Mouse (Mus musculus): ENCODE measurements around the gene Dpf2. TPM values are rescaled to one million over a fixed set of nuclear protein-coding genes. Genes with fewer than 3 reads are reported as not detected.

Dpf2 gene
- 14.9 and 60.9 TPM in 2 replicates for polyA plus RNA-seq (2012; ENCODE audit: low replicate concordance)

DNA sequence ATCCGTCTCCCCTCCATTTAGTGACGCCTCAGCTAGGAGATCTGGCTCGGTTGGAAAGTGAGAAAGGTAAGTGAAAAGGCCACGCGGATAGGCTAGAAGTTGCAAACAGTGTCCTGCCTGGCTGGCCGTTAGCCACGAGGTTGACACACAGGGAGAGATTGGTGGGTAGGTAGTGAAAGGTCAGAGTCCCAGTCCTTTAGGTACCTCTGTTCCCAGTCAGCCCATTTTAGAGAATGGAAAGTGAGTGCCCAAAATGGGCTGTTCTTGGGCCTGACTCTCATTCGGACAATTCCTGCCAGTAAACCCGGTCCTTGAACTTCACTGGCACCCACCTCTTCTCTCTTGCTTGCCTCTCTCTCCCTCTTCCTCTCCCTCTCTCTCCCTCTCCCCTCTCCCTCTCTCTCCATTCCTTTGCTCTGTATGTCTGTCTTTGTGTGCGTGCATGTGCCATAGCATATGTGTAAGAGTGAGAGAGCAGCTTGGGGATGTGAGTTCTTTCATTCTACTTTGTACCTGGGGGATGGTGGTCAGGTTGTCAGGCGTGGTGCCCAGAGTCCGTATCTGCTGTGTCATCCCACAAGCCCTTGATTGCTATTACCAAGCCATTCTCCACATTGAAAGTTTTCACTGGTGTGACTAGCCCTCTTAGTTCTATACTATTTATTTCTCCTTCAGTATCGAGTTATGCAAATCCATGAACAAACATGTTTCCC is at the start of gene Dpf2:
Dpf2 (minus strand) TSS at position 4 of the 713 bp plus-strand sequence.

DNA sequence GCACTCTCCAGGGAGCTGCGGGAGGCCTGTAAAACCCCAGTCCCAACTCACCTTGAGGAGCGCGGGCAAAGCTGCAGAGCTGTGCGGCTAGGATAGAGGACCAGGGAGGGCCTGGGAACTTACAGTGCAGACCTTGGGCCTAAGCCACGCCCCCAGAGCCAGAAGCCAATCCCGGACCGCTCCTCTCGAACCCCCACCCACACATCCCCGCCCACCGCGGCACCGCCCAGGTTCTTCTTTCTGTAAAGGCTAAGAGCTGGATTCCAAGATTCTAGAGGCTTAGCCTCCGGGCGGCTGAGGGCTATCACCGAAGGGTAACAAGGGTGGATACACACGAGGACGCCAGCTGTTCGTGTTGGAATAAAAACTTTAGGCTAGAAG is 11.9 kb upstream of the Dpf2 start, which contains the start of gene Cdc42ep2:
Cdc42ep2 (minus strand) TSS at position 104 of the 381 bp plus-strand sequence.

DNA sequence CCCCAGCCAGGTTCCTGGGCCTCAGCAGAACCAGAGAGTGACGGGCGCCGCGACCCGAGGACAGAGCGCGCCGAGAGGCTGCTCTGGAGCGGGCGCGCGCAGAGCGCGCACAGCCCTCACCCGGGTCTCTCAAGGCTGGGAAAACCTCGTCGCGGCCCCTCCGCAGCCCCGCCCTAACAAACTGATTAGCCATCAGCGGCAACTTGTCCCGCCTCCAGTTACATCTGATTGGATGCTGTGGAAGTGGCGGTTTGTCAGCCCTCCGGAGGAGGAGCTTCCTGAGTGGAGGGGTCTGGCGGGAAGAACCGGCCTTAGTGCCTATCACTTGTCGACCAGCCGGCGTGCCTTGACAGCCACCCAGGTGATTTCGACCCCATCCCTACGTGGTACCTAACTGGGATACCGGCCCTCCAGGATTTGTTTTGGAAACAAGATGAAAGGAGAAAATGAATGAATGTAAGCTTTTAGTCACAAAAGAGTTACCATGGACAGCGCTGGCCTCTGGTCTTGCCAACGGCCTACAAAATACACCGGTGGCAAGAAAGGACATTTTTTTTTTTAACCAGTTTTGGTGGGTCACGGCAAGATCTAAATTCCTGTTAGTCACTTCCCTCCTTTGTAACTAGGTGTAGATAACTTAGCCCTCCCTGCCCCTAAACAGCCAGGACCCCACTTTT is 18.7 kb downstream of the Dpf2 start, which contains the start of gene Tigd3:
Tigd3 (minus strand) TSS at position 148 of the 677 bp plus-strand sequence.

DNA sequence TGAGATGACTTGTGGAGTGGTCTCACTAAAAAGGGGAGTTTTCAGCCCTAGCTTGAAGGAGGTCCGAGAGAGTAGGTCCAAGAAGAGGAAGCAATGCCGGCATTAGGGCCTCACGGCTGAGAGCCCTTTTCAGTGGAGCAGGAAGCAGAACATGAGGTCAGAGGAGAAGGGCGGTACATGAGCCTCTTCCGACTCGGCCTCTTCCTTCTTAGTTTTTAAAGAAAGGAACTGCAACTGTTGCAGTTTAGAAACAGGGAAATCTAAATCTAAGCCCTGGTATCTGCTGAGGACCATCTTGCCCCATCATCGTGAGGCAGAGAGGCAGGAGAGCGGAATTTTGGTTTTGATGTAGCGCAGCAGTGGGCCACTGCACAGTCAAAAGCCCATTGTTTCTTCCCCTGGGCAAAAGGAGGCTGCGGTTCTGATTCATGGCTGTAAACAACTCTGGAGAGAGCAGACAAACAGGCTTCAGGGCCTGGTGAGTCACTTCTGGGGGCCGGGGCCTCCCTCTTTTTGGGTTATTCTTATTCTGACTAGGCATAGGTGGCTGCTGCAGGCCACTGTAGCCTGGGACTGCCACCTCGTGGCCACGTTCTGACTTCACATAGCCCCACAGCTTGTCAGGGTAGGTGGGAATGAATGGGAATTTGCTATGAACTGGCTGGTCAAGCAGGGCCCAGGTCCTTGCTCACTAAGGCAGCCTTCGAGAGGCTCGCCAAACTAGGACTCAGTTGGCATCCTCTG is 35.0 kb downstream of the Dpf2 start, which contains the start of gene Slc25a45:
Slc25a45 (plus strand) TSS at position 191 of the 744 bp plus-strand sequence.

DNA sequence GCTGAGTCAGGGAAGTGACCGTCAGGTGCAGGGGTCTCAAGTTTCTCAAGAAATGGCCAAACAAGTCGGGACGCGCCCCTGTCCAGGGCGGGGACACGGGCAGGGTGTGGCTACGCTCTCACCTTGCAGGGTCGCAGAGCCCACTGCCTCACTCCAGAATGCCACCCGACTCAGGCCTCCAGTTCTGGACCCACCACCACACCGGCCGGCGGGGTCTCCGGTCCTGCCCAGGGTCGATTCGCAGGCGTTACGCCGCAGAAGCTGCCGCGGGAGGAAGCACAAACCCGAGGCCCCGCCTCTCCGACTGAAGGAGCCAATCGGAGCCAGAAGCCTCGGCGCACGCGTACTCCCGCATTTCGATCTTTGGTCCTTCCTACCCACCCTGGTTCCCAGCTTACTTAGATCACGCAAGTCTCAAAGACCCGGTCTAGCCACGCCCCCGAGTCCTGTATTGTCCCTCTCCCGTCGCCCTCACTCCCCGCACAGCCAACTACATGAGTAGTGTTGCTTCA is 37.8 kb downstream of the Dpf2 start, which contains the start of gene Frmd8:
Frmd8 (minus strand) TSS at position 306 of the 512 bp plus-strand sequence.

Other genes starting within 250 kb of the Dpf2 start
- 869 and 1,782 TPM in 2 replicates for gene Sipa1, start 249.3 kb downstream of the Dpf2 start, polyA plus RNA-seq (2012; ENCODE audit: low replicate concordance)
- 160 and 317 TPM in 2 replicates for gene Map3k11, start 224.3 kb downstream of the Dpf2 start, polyA plus RNA-seq (2012; ENCODE audit: low replicate concordance)
- gene Pcnx3, start 224.1 kb downstream of the Dpf2 start, polyA plus RNA-seq (2012; ENCODE audit: low replicate concordance), result 364 and 1,099 TPM in 2 replicates
- gene Kcnk7, start 208.6 kb downstream of the Dpf2 start, polyA plus RNA-seq (2012; ENCODE audit: low replicate concordance), result 0.54 and 1.7 TPM in 2 replicates
- gene Ehbp1l1, start 186.7 kb downstream of the Dpf2 start, polyA plus RNA-seq (2012; ENCODE audit: low replicate concordance), result 110 and 206 TPM in 2 replicates
- 70.9 and 119 TPM in 2 replicates for gene Fam89b, start 183.4 kb downstream of the Dpf2 start, polyA plus RNA-seq (2012; ENCODE audit: low replicate concordance)
- 1.6 and 8.2 TPM in 2 replicates for gene Ltbp3, start 172.1 kb downstream of the Dpf2 start, polyA plus RNA-seq (2012; ENCODE audit: low replicate concordance)
- 58.9 and 76.3 TPM in 2 replicates for gene Scyl1, start 141.6 kb downstream of the Dpf2 start, polyA plus RNA-seq (2012; ENCODE audit: low replicate concordance)
- 36.0 and 56.1 TPM in 2 replicates for gene Frmd8, start 37.7 kb downstream of the Dpf2 start, polyA plus RNA-seq (2012; ENCODE audit: low replicate concordance)
- 4.6 and 15.6 TPM in 2 replicates for gene Slc25a45, start 35.2 kb downstream of the Dpf2 start, polyA plus RNA-seq (2012; ENCODE audit: low replicate concordance)
- gene Tigd3, start 18.9 kb downstream of the Dpf2 start, polyA plus RNA-seq (2012; ENCODE audit: low replicate concordance), result 0.10 and 0.71 TPM in 2 replicates
- gene Cdc42ep2, start 11.8 kb upstream of the Dpf2 start, polyA plus RNA-seq (2012; ENCODE audit: low replicate concordance), result 3.4 and 4.3 TPM in 2 replicates
- gene Pola2, start 51.2 kb upstream of the Dpf2 start, polyA plus RNA-seq (2012; ENCODE audit: low replicate concordance), result 19.1 and 24.6 TPM in 2 replicates
- gene Slc22a20, start 73.1 kb upstream of the Dpf2 start, polyA plus RNA-seq (2012; ENCODE audit: low replicate concordance), result not detected in 2 replicates
- gene Capn1, start 102.9 kb upstream of the Dpf2 start, polyA plus RNA-seq (2012; ENCODE audit: low replicate concordance), result 55.8 and 154 TPM in 2 replicates
- 393 and 539 TPM in 2 replicates for gene Syvn1, start 133.6 kb upstream of the Dpf2 start, polyA plus RNA-seq (2012; ENCODE audit: low replicate concordance)
- 25.7 and 36.4 TPM in 2 replicates for gene Mrpl49, start 144.8 kb upstream of the Dpf2 start, polyA plus RNA-seq (2012; ENCODE audit: low replicate concordance)
- 4,240 and 4,981 TPM in 2 replicates for gene Fau, start 144.8 kb upstream of the Dpf2 start, polyA plus RNA-seq (2012; ENCODE audit: low replicate concordance)
- 58.8 and 66.2 TPM in 2 replicates for gene Znhit2, start 148.2 kb upstream of the Dpf2 start, polyA plus RNA-seq (2012; ENCODE audit: low replicate concordance)
- gene Tm7sf2, start 155.4 kb upstream of the Dpf2 start, polyA plus RNA-seq (2012; ENCODE audit: low replicate concordance), result 10.6 and 16.3 TPM in 2 replicates
- 52.2 and 188 TPM in 2 replicates for gene Vps51, start 164.2 kb upstream of the Dpf2 start, polyA plus RNA-seq (2012; ENCODE audit: low replicate concordance)
- gene Tmem262, start 167.0 kb upstream of the Dpf2 start, polyA plus RNA-seq (2012; ENCODE audit: low replicate concordance), result not detected in 2 replicates
- 0.19 TPM in 1 of 2 replicates, not detected in the other for gene Gm28374, start 169.2 kb upstream of the Dpf2 start, polyA plus RNA-seq (2012; ENCODE audit: low replicate concordance)
- 67.9 and 70.2 TPM in 2 replicates for gene Zfpl1, start 171.9 kb upstream of the Dpf2 start, polyA plus RNA-seq (2012; ENCODE audit: low replicate concordance)
- gene Cdca5, start 172.0 kb upstream of the Dpf2 start, polyA plus RNA-seq (2012; ENCODE audit: low replicate concordance), result 1.7 and 2.3 TPM in 2 replicates
- 1.7 and 2.1 TPM in 2 replicates for gene AC131692.1, start 181.4 kb upstream of the Dpf2 start, polyA plus RNA-seq (2012; ENCODE audit: low replicate concordance)
- 0.53 TPM in 1 of 2 replicates, not detected in the other for gene Naaladl1, start 192.8 kb upstream of the Dpf2 start, polyA plus RNA-seq (2012; ENCODE audit: low replicate concordance)
- 31.3 and 49.9 TPM in 2 replicates for gene Sac3d1, start 205.6 kb upstream of the Dpf2 start, polyA plus RNA-seq (2012; ENCODE audit: low replicate concordance)
- gene Snx15, start 215.3 kb upstream of the Dpf2 start, polyA plus RNA-seq (2012; ENCODE audit: low replicate concordance), result 120 and 217 TPM in 2 replicates
- gene Batf2, start 228.0 kb upstream of the Dpf2 start, polyA plus RNA-seq (2012; ENCODE audit: low replicate concordance), result 1.3 and 2.2 TPM in 2 replicates
- 32.6 and 45.2 TPM in 2 replicates for gene Arl2, start 228.5 kb upstream of the Dpf2 start, polyA plus RNA-seq (2012; ENCODE audit: low replicate concordance)